Mouse (Mus musculus) ES-Bruce4 (cell line): ENCODE data around the gene Alyref. TPM values are rescaled to one million over a fixed set of nuclear protein-coding genes. Genes with fewer than 3 reads are reported as not detected.

ENCODE experiments used
- H3K27ac ChIP-seq: 2 replicates; pipeline ENCODE4 v1.5.1; 2012; ENCODE audit warnings: low read length, inconsistent platforms; ENCODE audit not compliant: insufficient read depth
- H3K27me3 ChIP-seq: 2 replicates; pipeline ENCODE4 v1.6.1; 2012; ENCODE audit warnings: mild to moderate bottlenecking, low read length, inconsistent platforms; ENCODE audit not compliant: control insufficient read depth, poor library complexity, insufficient read depth, severe bottlenecking
- H3K36me3 ChIP-seq: 2 replicates; pipeline ENCODE4 v1.6.1; 2012; ENCODE audit warnings: inconsistent platforms, mild to moderate bottlenecking, low read length, moderate library complexity; ENCODE audit not compliant: control insufficient read depth, poor library complexity, insufficient read depth, severe bottlenecking
- H3K4me1 ChIP-seq: one replicate; pipeline ENCODE4 v1.8.1; 2011; ENCODE audit warnings: low read length; ENCODE audit not compliant: control insufficient read depth, insufficient read depth
- H3K4me3 ChIP-seq: 2 replicates; pipeline ENCODE4 v1.5.1; 2011; ENCODE audit warnings: low read depth, mild to moderate bottlenecking, low read length
- H3K9ac ChIP-seq: 2 replicates; pipeline ENCODE4 v1.6.1; 2012; ENCODE audit warnings: low read depth, mild to moderate bottlenecking, inconsistent platforms; ENCODE audit not compliant: poor library complexity, severe bottlenecking
- H3K9me3 ChIP-seq: replicated peaks from 2 replicates; pipeline ENCODE4 v1.6.1; 2012; ENCODE audit warnings: mild to moderate bottlenecking, low read length, inconsistent platforms; ENCODE audit not compliant: control insufficient read depth, poor library complexity, insufficient read depth, severe bottlenecking
- CTCF ChIP-seq: IDR thresholded peaks from one replicate; pipeline ENCODE4 v1.8.1; 2011; ENCODE audit warnings: low read depth, low read length
- EP300 ChIP-seq: IDR thresholded peaks from 2 replicates; pipeline ENCODE4 v1.6.1; 2011; ENCODE audit warnings: low read depth, low read length; ENCODE audit not compliant: insufficient read depth
- POLR2A ChIP-seq: IDR thresholded peaks from one replicate; pipeline ENCODE4 v1.8.1; 2011; ENCODE audit warnings: low read length; ENCODE audit not compliant: insufficient read depth
- polyA plus RNA-seq: library from polyadenylated mRNA; stranded (reverse); fragments of >200 nt; gene quantifications from 2 replicates; pipeline ENCODE4 v1.2.4, GENCODE M21; 2011; ENCODE audit warnings: low read depth; ENCODE audit not compliant: missing spikeins, insufficient read depth, insufficient read length

Gene Alyref
- polyA plus RNA-seq, 1 experiment: 242 TPM

DNA sequence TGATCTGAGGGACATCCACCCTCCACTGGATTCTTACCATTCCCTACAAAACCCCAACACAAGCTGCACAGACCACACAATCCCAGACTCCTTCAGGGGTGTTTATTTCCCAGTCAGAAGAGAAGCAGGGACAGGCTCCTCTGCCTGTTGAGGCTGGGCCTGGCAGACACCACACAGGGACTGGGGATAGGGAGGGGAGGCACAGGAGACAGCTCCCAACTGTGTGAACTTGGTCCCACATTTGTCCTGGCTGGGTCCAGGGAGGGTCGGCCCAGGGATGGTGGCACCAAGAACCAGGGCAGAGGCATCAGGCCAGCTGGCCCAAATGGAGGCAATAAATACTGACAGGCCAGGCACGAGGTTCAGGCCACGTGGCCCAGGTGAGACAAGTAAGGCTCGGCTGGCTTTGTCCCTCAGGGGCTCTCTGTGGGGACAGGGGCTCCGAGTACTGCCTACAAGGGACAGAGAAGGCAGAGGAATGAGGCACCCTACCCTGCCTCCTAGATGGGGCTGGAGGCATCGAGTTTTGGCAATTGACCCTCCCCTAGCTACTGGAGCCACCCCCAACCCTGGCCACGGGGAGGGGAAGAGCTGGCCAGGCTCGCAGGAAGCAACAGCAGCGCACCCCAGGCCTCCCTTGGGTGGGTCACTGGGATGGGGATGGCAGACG, 20.0 kb downstream of the Alyref start:
- Histone ChIP-seq H3K4me1 (peaks cover 4% of the 10 kb centered on the region), H3K27me3 (no peaks in the 10 kb centered on the region), H3K36me3 (peaks cover 22% of the 10 kb centered on the region), H3K4me3 (no peak overlapping the region), H3K9me3 (no peaks in the 10 kb centered on the region), H3K9ac (no peak overlapping the region), H3K27ac (no peak overlapping the region)
- no peak for TF ChIP-seq CTCF

DNA sequence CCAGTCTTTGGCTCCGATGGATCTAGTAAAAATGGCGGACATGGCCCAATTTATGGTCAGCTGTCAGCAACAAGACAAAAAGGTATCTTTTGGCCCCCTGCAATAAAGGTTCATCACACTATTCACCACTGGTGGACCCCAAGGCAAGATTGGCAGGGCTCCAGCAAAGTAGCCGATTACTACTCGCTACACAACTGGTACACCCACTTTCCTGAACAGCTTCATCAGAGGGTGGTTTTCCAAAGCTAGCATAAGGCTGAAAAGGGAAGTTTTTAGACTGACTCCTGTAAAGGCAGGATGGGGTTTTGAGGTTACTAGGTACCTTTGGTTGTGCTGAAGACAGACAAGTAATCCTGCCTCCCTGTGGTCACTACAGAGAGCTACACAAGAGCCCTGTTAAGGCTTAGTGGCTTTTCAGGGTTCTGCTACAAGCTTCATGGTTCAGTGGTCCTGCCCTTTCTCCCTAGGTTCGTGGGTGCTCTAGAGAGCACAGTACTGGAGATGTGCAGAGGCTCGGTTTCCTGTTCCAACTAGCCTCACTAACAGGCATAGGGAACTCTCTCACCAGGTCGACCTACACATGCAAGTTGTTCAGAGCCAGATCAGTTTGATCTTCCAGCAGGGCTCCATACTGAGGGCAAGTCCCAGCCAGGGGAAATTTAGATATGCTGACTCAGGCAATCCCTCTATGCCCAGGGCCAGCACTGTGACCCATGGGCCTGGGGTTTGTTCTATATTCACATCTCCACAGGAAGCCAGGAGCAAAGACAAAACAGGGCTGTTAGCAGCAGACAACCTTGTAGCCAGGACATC, 20.7 kb downstream of the Alyref start:
- Histone ChIP-seq H3K9me3 (no peaks in the 10 kb centered on the region), H3K4me3 (no peak overlapping the region), H3K4me1 (peaks cover 4% of the 10 kb centered on the region), H3K36me3 (peaks cover 22% of the 10 kb centered on the region), H3K27me3 (no peaks in the 10 kb centered on the region), H3K9ac (no peak overlapping the region), H3K27ac (no peak overlapping the region)
- TF ChIP-seq CTCF: no peak
- TF ChIP-seq EP300: no peak
- no peak for TF ChIP-seq POLR2A

DNA sequence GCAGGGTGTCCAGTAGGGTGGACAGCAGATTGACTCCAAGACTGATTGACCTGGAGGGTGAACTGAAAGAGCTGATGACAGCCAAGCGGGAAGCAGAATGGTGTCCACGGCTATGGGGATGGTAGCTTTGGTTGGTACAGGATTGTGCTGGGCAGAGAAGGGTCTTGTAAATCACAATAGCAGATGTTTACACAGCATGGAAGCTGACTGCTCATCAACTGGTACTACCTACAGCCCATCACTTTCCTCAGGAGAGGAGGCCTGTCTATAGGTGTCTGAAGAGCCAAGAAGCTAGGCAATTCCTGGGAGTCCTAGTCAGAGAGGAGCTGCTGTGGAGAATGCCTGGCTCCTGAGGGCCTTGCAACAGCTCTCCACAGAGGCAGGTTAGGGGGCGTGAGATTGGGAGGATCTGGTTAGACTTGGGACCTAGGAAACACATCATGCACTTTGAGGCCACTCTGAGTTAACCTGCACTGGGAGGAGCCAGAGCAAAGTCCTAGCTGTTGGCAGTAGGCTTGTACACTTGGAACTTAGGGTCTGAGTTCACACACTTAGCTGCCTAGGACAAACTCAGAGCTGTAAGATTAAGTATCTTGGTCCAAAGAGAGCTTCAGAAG, 21.7 kb downstream of the Alyref start:
- H3K4me3 ChIP-seq: no peak overlapping the region
- no peaks in the 10 kb centered on the region for H3K27me3 ChIP-seq
- no peak overlapping the region for H3K9ac ChIP-seq
- H3K9me3 ChIP-seq: no peaks in the 10 kb centered on the region
- no peak for TF ChIP-seq POLR2A
- TF ChIP-seq EP300: no peak
- TF ChIP-seq CTCF: no peak
- no peak overlapping the region for H3K27ac ChIP-seq
- peaks cover 22% of the 10 kb centered on the region for H3K36me3 ChIP-seq
- peaks cover 4% of the 10 kb centered on the region for H3K4me1 ChIP-seq

DNA sequence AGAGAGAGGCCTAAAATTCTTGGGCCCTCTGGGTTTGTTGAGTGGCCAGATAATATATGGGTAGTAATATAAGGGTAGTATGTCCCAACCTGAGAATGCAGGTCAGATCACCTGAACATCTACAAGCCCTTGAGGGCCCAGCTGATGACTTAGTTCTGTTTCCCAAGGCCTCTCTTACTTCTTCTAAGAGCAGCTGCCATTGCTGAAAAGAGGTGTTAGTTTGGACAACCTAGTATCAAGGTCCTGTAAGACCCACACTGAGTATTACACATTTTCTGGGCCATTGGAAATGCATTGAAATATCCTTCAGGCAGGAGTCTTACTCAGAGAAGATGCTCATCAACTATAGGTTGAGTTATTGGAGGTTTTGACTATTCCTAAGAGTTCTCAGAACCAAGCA, 22.2 kb downstream of the Alyref start:
- Histone ChIP-seq H3K27me3 (no peaks in the 10 kb centered on the region), H3K9me3 (no peaks in the 10 kb centered on the region), H3K27ac (no peak overlapping the region), H3K4me3 (no peak overlapping the region), H3K9ac (no peak overlapping the region), H3K4me1 (peaks cover 4% of the 10 kb centered on the region), H3K36me3 (peaks cover 28% of the 10 kb centered on the region)
- no peak for TF ChIP-seq CTCF
- TF ChIP-seq POLR2A: no peak
- TF ChIP-seq EP300: no peak

DNA sequence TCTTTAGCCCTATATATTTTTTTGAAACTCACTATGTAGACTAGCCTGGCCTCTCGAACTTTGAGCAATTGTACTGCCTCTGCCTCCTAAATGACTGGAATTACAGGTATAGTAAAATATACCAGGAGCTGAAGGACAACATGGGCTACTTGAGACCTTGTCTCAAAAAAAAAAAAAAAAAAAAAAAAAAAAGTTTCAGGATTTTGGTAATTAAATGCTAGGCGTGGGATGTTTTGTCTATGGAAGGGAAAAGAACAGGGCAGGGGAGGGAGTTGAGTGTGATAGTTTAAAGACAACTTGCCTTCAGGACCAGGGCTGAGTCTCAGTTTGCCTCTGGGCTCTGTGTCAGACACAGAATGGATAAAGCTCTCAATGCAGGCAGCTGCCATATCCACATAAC, 23.1 kb downstream of the Alyref start:
- Histone ChIP-seq H3K9ac (no peak overlapping the region), H3K4me3 (no peak overlapping the region), H3K9me3 (no peaks in the 10 kb centered on the region), H3K4me1 (peaks cover 4% of the 10 kb centered on the region), H3K36me3 (peaks cover 36% of the 10 kb centered on the region), H3K27ac (no peak overlapping the region), H3K27me3 (no peaks in the 10 kb centered on the region)
- TF ChIP-seq POLR2A (no peak), EP300 (no peak), CTCF (no peak)

DNA sequence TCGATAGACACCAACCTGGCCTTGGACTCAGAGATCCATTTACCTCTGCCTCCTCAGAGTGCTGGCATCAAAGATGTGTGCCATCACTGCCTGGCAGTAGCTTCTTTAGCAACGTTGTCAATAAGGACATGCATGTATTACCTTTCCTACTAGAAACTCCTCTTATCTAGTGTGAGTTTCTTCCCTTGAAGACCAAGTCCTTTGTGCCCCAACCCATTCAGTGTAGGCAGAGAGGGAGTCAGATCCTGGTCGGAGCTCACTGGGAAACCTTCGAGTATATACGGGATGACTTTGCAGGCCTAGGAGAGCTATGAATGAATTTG, 23.9 kb downstream of the Alyref start:
- Histone ChIP-seq H3K27me3 (no peaks in the 10 kb centered on the region), H3K9me3 (no peaks in the 10 kb centered on the region), H3K4me3 (peak overlapping the region; percentile 65), H3K9ac (peak overlapping the region; percentile 79), H3K4me1 (peaks cover 2% of the 10 kb centered on the region), H3K27ac (no peak overlapping the region), H3K36me3 (peaks cover 33% of the 10 kb centered on the region)
- no peak for TF ChIP-seq POLR2A
- TF ChIP-seq EP300: no peak
- TF ChIP-seq CTCF: no peak
